Mouse (Mus musculus) hindbrain, embryonic 12.5 days (tissue): ENCODE measurements around the gene Scube1. TPM values are rescaled to one million over a fixed set of nuclear protein-coding genes. Genes with fewer than 3 reads are reported as not detected.
A peak's percentile ranks its signal among the peaks of the same experiment; 100 is the strongest.

Experiments used
- ATAC-seq: fragments of 200-750 bp; cut with Nextera tagmentation; 2 replicates; pipeline ENCODE4 v1.8.0; 2017; ENCODE audit warnings: moderate TSS enrichment; ENCODE audit not compliant: low FRiP score
- H3K27ac ChIP-seq: fragments of 300-500 bp; sonication (generic); 2 replicates; pipeline ENCODE4 v1.5.1; 2016; ENCODE audit warnings: mild to moderate bottlenecking
- H3K27me3 ChIP-seq: fragments of 300-500 bp; sonication (generic); 2 replicates; pipeline ENCODE4 v1.6.1; 2016; ENCODE audit warnings: mild to moderate bottlenecking
- H3K36me3 ChIP-seq: fragments of 300-500 bp; sonication (generic); 2 replicates; pipeline ENCODE4 v1.6.1; 2016; ENCODE audit warnings: mild to moderate bottlenecking
- H3K4me1 ChIP-seq: fragments of 300-500 bp; sonication (generic); 2 replicates; pipeline ENCODE4 v1.6.1; 2016
- H3K4me2 ChIP-seq: fragments of 300-500 bp; sonication (generic); replicated peaks from 2 replicates; pipeline ENCODE4 v1.6.1; 2016; ENCODE audit warnings: mild to moderate bottlenecking
- H3K4me3 ChIP-seq: fragments of 300-500 bp; sonication (generic); 2 replicates; pipeline ENCODE4 v1.5.1; 2016; ENCODE audit warnings: mild to moderate bottlenecking
- H3K9ac ChIP-seq: fragments of 300-500 bp; sonication (generic); 2 replicates; pipeline ENCODE4 v1.6.1; 2016; ENCODE audit warnings: mild to moderate bottlenecking, moderate library complexity
- H3K9me3 ChIP-seq: fragments of 300-500 bp; sonication (generic); replicated peaks from 2 replicates; pipeline ENCODE4 v1.6.1; 2016; ENCODE audit warnings: mild to moderate bottlenecking
- WGBS: fragments of 180-500 bp; shearing (Covaris S2); methylation state at CpG from one replicate; pipeline ENCODE4 v1.1.7; 2016; 5-methylcytosine and 5-hydroxymethylcytosine counted together
- polyA plus RNA-seq: library from polyadenylated mRNA; unstranded; fragments of >200 nt; fragmentation: Nextera tagmentation; extraction: Ambion mirVana; gene quantifications from 2 replicates; pipeline ENCODE4 v1.2.1, GENCODE M21; 2016

Gene Scube1
- polyA plus RNA-seq, 1 experiment from 2014 or later = 32.4 TPM

DNA sequence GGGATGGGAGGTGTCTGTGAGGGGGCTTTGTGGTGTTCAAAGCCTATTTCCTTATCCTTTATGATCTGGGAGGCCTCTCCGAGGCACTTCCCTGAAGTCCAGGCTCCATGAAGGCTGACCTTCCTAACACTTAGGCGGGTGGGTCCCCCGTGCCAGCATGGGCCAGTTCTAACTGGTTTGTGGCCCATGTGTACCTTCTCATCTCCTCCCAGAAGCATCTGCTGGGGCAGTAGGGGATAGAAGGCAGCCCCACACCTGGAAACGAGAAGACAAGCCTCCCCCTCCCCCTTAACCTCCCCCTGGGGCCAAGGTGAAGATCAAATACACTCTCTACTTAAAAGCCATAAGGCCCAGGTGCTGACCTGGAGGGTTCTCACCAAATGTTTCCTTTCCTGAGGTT is 84.6 kb downstream of the Scube1 start:
- no peak overlapping the region for H3K9ac ChIP-seq
- H3K36me3 ChIP-seq = 0 out of 2 replicates have a peak, but pooled peaks cover 2% of the 10 kb centered on the region
- H3K27me3 ChIP-seq = no peaks in the 10 kb centered on the region
- no peaks in the 10 kb centered on the region for H3K9me3 ChIP-seq
- peaks cover 15% of the 10 kb centered on the region for H3K4me1 ChIP-seq
- no peak overlapping the region for H3K4me2 ChIP-seq
- H3K4me3 ChIP-seq = no peak overlapping the region
- 58% methylated on average over 4 of the region's 4 CpGs for WGBS
- ATAC-seq = no peak
- no peak overlapping the region for H3K27ac ChIP-seq

DNA sequence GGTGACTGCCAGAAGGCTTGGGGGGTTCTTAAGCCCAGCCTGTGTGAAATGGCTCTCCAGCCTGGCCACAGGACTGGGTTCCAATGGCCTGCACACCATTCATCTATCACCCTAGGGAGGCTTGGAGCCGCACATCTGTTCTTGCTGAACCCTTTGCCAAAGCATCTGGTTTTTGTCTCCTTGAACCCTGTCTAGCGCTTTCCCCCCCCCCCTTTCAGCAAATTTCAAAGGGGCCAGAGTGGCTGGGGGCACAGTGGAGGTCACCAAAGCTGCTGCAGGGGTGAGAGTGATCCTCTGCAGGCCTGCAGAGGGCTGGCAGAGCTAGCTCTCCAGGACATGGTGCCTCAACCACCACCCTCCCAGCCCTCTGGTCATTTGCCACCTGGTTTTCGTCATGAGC is 85.7 kb downstream of the Scube1 start:
- no peaks in the 10 kb centered on the region for H3K27me3 ChIP-seq
- H3K4me1 ChIP-seq = peaks cover 15% of the 10 kb centered on the region
- no peak overlapping the region; the same call in 1 of the 2 replicates for H3K27ac ChIP-seq
- H3K4me3 ChIP-seq = no peak overlapping the region
- no peaks in the 10 kb centered on the region for H3K9me3 ChIP-seq
- H3K9ac ChIP-seq = no peak overlapping the region
- no peak overlapping the region for H3K4me2 ChIP-seq
- WGBS = 49% methylated on average over 3 of the region's 3 CpGs
- 0 out of 2 replicates have a peak, but pooled peaks cover 8% of the 10 kb centered on the region for H3K36me3 ChIP-seq
- ATAC-seq = no peak

DNA sequence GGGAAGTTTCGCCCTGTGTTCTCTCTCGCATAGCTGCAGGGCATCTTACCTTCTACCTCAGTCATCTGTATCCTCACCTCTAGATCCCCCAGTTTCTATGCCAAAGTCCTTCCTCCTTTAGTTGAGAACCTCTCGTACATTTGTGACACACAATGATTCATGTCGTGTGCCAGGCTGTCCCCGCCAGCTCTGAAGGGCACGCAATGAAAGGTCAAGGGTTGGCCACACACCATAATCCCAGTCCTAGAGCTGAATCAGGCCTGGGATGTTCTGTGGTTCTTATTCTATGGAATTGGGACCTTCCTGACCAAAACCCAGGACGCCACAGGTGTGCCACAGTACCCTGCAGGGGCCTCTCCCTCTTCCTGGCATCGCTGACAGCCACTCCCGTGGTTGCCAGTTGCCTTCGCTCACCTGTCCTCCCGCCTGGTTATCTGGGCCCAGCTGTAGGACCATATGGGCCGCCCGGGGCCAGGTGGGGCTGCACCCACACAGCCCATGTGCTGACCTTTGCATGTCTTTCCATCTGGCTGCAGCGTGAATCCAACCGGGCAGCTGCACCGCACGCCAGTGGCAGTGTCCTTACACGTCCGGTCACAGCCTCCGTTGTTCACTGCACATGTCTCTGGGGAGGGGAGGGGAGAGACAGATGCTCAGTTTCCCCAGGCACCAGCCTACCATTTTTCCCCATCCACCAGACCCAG is 86.5 kb downstream of the Scube1 start:
- H3K9me3 ChIP-seq = no peaks in the 10 kb centered on the region
- H3K27me3 ChIP-seq = no peaks in the 10 kb centered on the region
- 0 out of 2 replicates have a peak, but pooled peaks cover 16% of the 10 kb centered on the region for H3K36me3 ChIP-seq
- no peak for ATAC-seq
- H3K27ac ChIP-seq = no peak overlapping the region
- no peak overlapping the region for H3K4me3 ChIP-seq
- H3K9ac ChIP-seq = no peak overlapping the region
- H3K4me2 ChIP-seq = no peak overlapping the region
- H3K4me1 ChIP-seq = peaks cover 15% of the 10 kb centered on the region
- 73% methylated on average over 20 of the region's 20 CpGs for WGBS

DNA sequence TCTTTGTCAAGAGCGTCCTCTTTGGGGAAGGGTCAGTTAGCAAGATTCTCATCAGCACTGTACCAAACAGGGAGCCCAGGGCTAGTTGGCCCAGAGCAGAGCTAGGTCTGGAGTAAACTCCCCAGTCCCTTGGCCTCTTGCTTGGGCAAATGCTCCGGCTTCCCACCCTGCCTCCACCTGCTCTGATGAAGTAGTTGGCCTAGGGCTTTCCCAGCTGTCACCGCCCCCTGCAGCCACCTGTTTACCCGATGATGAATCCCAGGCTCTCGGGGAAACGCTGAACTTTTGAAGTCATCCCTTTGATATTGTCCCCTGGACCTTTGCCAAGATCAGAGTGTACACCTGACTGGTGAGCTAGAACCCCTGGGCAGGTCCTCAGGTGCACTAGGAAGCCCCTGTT is 88.1 kb downstream of the Scube1 start:
- no peak overlapping the region for H3K27ac ChIP-seq
- H3K4me3 ChIP-seq = no peak overlapping the region
- 0 out of 2 replicates have a peak, but pooled peaks cover 22% of the 10 kb centered on the region for H3K36me3 ChIP-seq
- H3K9ac ChIP-seq = no peak overlapping the region
- no peaks in the 10 kb centered on the region for H3K27me3 ChIP-seq
- H3K4me1 ChIP-seq = peaks cover 15% of the 10 kb centered on the region
- whole genome bisulfite sequencing = 82% methylated on average over 6 of the region's 6 CpGs
- no peak for ATAC-seq
- H3K4me2 ChIP-seq = no peak overlapping the region
- no peaks in the 10 kb centered on the region for H3K9me3 ChIP-seq

DNA sequence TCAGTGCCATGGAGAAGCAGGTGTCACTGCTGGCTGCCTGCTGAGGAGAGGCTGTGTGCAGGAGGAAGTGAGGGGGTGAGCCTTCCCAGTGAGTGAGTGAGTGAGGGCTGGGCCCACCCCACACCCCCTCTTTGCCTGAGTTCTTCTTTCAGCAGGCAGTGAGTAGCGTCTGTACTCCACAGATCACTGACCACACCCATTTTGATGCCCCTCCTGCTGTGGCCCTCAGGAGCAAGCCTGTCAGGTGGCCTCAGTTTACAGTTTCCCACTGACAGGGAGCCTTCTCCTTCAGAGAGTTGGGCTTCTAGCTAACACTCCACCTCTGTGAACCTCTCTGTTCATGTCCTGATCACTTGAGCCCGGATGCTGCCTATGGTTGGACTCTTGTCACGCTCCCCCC is 89.6 kb downstream of the Scube1 start:
- peaks cover 34% of the 10 kb centered on the region for H3K36me3 ChIP-seq
- no peak overlapping the region for H3K4me2 ChIP-seq
- no peak overlapping the region for H3K27ac ChIP-seq
- no peak overlapping the region for H3K9ac ChIP-seq
- 60% methylated on average over 3 of the region's 3 CpGs for WGBS
- no peak for ATAC-seq
- no peaks in the 10 kb centered on the region for H3K27me3 ChIP-seq
- peaks cover 12% of the 10 kb centered on the region for H3K4me1 ChIP-seq
- no peak overlapping the region for H3K4me3 ChIP-seq
- H3K9me3 ChIP-seq = peaks cover 2% of the 10 kb centered on the region

DNA sequence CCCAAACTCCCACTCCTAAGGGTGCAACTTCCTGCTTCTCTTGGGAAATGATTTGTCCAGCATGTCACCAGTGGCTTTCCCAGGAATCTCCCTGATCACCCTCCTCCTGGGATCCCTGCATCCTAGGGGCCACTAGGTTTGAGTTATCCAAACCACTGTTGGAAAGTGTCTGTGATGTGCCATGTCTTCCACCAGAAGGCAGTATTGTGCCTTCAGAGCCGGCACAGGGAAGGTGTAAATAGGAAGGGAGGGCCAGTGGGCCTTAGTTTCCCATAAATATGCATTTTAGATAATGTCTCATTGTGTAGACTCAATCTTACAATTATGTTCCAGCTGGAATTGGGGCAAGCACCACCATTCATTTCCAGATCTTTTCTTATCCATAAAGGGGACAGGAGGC is 90.7 kb downstream of the Scube1 start:
- H3K36me3 ChIP-seq = peaks cover 45% of the 10 kb centered on the region
- no peaks in the 10 kb centered on the region for H3K27me3 ChIP-seq
- H3K4me1 ChIP-seq = peaks cover 7% of the 10 kb centered on the region
- no peak overlapping the region for H3K27ac ChIP-seq
- H3K9ac ChIP-seq = no peak overlapping the region
- H3K4me2 ChIP-seq = no peak overlapping the region
- H3K4me3 ChIP-seq = no peak overlapping the region
- no peak for ATAC-seq
- peaks cover 8% of the 10 kb centered on the region for H3K9me3 ChIP-seq
- 13% methylated on average over 1 of the region's 1 CpGs for WGBS

DNA sequence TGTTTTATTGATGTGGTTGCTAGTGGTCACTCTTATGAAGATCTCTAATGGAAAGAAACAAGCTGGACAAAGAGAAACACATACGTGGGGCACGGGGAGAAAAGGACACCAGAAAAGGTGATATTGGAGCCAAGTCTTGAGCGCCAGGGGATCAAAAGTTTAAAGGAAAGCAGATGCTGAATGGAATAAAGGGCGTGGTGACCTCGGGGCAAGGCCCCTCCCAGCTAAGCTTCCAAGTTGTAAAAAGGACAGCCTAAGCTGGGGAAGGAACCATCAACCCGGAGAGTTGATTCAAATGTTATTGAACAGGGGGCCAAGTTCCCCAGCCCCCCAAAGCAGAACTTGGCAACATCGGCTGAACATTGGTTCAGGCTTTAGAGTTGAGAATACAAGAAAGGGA is 93.8 kb downstream of the Scube1 start:
- no peak for ATAC-seq
- 87% methylated on average over 7 of the region's 7 CpGs for WGBS
- H3K36me3 ChIP-seq = peaks cover 50% of the 10 kb centered on the region
- H3K4me2 ChIP-seq = no peak overlapping the region
- H3K9ac ChIP-seq = no peak overlapping the region
- no peaks in the 10 kb centered on the region for H3K27me3 ChIP-seq
- H3K9me3 ChIP-seq = peaks cover 8% of the 10 kb centered on the region
- H3K27ac ChIP-seq = no peak overlapping the region
- H3K4me1 ChIP-seq = no peaks in the 10 kb centered on the region
- no peak overlapping the region for H3K4me3 ChIP-seq

DNA sequence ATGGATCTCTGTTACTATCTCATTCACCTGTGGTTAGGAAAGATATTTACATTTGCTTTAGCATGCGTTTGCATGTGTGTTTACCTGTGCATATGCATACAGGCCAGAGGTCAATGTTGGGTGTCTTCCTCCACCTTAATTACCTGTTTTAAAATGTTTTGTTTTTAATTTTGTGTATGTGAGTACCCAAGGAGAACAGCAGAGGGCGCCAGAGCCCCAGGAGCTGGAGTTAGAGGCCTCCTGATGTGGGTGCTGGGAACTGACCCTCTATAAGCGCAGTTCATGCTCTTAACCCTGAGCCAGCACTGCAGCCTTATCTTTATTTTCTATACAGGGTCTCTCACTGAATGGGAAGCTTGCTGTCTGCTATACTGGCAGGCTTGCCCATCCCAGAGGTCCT is 95.1 kb downstream of the Scube1 start:
- no peak overlapping the region for H3K27ac ChIP-seq
- no peaks in the 10 kb centered on the region for H3K4me1 ChIP-seq
- peaks cover 49% of the 10 kb centered on the region for H3K36me3 ChIP-seq
- H3K9ac ChIP-seq = no peak overlapping the region
- 75% methylated on average over 3 of the region's 3 CpGs for WGBS
- no peak overlapping the region for H3K4me2 ChIP-seq
- H3K27me3 ChIP-seq = no peaks in the 10 kb centered on the region
- H3K4me3 ChIP-seq = no peak overlapping the region
- no peak for ATAC-seq
- H3K9me3 ChIP-seq = peaks cover 8% of the 10 kb centered on the region

DNA sequence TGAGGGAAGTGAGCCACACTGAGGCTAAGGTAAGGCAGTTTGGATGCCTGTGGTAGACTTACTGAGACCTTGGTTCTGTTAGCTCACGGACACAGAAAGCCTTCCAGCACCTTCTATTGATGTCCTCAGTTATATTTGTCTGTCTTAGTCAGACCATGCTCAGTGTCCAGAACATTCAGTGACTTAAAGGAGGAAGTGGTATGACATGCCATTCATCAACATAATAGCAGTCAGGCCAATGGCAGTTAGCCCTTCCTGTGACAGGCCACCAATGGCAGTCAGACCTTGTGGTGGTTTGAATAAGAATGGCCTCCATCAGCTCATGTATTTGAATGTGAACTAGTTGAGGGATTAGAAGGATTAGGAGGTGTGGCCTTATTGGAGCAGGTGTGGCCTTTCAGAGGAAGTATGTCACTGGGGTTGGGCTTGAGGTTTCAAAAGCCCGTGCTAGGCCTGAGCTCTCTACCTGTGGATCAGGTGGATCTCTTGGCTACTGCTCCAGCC is 98.6 kb downstream of the Scube1 start:
- peaks cover 8% of the 10 kb centered on the region for H3K9me3 ChIP-seq
- peaks cover 24% of the 10 kb centered on the region for H3K36me3 ChIP-seq

DNA sequence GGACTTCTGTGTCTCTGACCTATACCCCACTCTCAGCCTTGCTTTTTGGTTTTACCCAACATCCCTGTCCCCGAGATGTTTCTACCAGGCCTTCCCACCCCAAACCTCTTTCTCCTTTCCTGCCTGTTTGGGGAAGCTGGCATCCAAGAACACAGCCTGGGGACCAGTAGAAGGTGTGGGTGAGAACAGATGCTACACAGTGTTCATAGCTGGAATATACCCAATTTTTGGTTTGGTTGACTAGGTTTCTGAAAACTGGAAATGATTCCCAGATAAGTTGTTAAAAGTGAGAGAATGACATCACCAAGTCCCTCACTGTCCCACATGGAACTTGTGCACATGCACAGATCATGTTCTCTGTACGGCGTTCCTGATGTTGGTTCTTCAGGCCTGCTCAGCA is 109.6 kb downstream of the Scube1 start:
- H3K9me3 ChIP-seq = no peaks in the 10 kb centered on the region
- no peak overlapping the region for H3K4me3 ChIP-seq
- 95% methylated on average over 3 of the region's 3 CpGs for WGBS
- H3K4me1 ChIP-seq = no peaks in the 10 kb centered on the region
- H3K4me2 ChIP-seq = no peak overlapping the region
- H3K36me3 ChIP-seq = peaks cover 71% of the 10 kb centered on the region
- no peaks in the 10 kb centered on the region for H3K27me3 ChIP-seq
- no peak overlapping the region for H3K9ac ChIP-seq
- no peak for ATAC-seq
- H3K27ac ChIP-seq = no peak overlapping the region

More for the DNA sequence above, 98.6 kb downstream of the Scube1 start:
- Histone ChIP-seq H3K4me2 (no peak overlapping the region), H3K9ac (no peak overlapping the region), H3K27ac (no peak overlapping the region), H3K27me3 (no peaks in the 10 kb centered on the region), H3K4me1 (no peaks in the 10 kb centered on the region), H3K4me3 (no peak overlapping the region)
- no peak for ATAC-seq
- WGBS = 93% methylated on average over 2 of the region's 2 CpGs

DNA sequence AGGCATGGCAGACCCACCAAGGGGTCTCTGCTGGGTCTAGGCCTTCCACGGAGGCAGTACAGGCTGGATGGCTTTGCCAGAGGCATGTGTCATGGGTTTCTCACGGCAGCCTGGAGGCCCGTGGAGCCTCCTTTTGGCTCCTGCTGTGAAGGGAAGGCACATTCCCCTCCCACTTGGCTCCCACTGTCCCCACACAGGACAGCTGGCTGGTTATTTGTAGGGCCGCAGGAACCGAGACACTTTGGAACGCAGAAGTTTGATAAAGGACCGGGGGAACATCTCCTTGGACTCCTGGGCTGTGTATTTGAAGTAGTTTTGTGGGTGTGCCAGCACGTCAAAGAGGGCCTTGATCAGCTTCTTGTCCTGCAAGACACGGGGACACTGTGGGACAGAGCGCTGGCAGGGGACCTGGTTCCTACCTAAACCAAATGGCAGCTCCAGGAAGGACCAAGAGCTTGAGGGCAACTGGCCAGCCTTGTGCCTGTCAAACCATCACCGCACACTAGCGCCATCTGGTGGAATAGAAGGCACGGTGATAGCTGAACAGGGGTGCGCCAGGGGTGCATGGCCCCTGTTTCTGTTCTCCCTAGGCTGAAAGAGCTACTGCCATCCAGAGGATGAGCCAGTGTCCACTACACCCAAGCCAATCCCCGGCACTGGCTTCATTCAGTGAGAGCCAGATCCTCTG is 117.6 kb downstream of the Scube1 start:
- no peaks in the 10 kb centered on the region for H3K27me3 ChIP-seq
- H3K4me2 ChIP-seq = no peak overlapping the region
- no peaks in the 10 kb centered on the region for H3K9me3 ChIP-seq
- H3K4me1 ChIP-seq = peaks cover 3% of the 10 kb centered on the region; the same call in 1 of the 2 replicates
- WGBS = 51% methylated on average over 15 of the region's 15 CpGs
- H3K4me3 ChIP-seq = no peak overlapping the region
- H3K27ac ChIP-seq = no peak overlapping the region
- no peak for ATAC-seq
- no peak overlapping the region for H3K9ac ChIP-seq
- peaks cover 20% of the 10 kb centered on the region for H3K36me3 ChIP-seq

DNA sequence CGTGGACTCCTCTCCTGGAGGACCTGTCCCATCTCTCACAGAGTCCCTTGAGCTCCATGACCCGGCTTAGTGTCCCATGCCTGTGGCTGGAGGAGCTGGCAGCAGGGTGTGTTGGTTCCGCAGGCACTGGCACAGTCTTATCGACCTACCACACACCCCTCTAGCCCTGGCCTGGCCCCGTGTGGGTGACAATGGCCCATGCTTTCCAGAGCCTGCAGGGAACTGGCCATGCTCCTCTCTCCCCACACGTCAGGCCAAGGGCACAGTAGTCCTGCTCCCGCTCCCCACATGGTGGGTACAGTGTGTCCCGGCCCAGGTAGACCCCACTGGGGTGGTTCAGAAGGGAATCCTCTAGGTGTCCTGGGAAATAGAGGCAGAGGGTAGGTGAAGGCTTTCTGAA is 118.1 kb downstream of the Scube1 start:
- H3K9me3 ChIP-seq = no peaks in the 10 kb centered on the region
- peaks cover 15% of the 10 kb centered on the region for H3K36me3 ChIP-seq
- no peak for ATAC-seq
- H3K4me1 ChIP-seq = peaks cover 3% of the 10 kb centered on the region; the same call in 1 of the 2 replicates
- 91% methylated on average over 8 of the region's 8 CpGs for WGBS
- H3K27ac ChIP-seq = no peak overlapping the region
- H3K4me2 ChIP-seq = no peak overlapping the region
- no peaks in the 10 kb centered on the region for H3K27me3 ChIP-seq
- H3K4me3 ChIP-seq = no peak overlapping the region
- 0 out of 2 replicates have a peak overlapping the region, but pooled peaks have one; percentile 35 for H3K9ac ChIP-seq
